Mouse (Mus musculus): ENCODE data around the gene Atxn1.

Gene Atxn1

DNA sequence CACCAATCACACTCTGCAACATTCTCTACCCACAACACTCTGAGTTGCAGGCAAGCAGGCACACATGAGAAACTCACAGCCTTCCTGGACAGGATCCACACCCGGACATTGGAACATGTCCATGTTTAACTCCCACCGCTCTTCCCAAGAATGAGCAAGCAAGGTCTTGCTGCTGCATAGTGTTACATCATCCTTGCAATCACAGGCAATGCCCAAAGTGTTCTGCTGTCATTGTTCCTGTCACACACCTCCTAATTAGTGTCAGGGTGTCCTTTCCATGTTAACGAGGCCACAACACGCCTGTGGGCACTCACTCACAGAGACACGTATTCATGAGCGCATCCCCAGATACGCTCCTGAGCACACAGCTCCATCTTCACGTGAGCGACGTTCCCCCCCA, 181.1 kb downstream of the Atxn1 start:
- DNase-seq (ENCODE audit: extremely low read depth, low read depth, low spot score), result peak; percentile 76

DNA sequence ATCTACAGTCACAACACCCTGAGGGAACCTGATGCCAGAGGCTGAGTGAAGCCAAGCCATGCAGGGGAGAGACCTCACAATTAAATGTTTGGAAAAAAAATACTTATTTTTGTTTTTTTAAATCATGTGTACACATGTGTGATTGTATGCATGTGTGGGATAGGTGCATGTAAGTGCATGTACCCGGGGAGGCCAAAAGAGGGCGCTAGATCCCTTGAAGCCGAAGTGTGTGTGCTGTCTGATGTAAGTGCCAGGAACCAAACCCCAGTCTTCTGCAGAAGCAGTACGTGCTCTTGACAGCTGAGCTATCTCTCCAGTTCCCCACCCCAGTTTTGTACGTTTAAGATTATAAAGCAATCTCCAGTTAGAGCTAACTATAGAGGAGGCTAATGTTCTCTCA, 186.1 kb downstream of the Atxn1 start:
- no peak for DNase-seq (ENCODE audit: extremely low read depth, low read depth, low spot score)

DNA sequence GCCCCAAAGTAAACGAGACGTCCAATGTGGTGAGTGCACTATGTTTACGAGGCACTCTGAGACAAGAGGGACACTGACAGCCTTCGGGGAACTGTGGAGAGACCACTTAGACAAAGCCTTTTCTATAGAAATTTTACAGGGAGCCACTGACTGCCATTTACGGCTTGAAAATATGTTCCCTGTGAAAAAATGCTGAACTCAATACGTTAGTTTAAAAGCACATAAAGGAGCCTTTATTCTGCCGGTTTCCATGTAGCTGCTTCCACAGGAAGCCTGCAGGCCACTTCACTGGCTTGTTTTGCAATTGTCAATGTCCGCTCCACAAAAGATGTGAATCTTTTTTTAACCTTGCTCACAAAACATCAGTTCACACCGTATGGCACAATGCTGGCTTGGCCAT, 186.6 kb downstream of the Atxn1 start:
- DNase-seq (ENCODE audit: extremely low read depth, low read depth, low spot score), result no peak

DNA sequence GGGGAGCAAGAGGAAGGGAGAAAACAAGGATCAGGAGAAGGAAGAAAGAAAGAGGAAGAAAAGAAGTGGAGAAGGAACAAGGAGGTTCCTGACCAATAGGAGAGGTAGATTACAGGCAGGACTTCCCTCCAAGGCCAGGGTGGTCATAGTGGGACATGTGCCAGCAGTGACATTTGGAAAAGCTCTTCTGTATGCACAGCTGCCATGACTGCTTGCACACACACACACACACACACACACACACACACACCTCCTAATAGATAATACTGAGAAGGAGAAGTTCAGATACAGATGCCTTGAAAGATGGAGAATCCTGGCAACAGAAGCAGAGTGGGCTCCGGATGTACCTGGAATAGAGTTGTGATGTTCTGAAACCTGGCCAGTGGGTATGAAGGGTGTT, 189.3 kb downstream of the Atxn1 start:
- no peak for DNase-seq (ENCODE audit: extremely low read depth, low read depth, low spot score)

DNA sequence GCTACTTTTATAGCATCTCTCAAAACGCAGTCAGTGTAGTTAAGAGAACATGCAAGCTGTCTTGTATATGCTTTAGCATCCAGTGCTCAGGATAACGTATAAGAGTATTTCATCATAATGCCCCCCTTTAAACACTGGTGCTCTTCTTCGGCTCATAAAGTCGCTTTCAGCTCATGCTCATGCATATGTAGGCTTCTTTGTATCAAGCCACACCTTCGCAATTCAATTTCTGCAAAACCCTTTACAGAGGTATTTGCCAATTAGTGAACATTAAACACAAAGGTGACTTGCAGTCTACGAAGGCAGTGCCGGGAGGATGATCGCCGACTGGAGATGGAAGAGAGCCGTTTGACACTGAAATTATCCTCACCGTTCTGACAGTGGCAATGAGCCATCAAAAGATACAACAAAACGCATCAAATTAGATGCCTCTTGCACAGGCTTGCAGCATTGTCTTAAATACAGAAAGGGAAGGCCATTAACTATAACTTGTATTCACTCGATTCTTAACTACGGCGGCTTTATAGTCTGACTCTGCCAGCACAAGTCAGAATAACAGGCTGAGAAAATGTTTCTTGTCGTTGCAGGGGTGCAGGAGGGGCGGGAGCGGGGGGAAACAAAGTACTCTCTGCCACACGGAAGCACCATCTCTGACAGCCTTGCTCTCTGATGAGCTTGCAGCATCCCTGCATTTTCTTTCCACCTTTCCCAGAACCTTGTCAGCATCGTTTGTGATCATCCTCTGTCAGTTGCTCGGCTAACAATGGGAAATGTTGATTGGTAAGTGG, 191.2 kb downstream of the Atxn1 start:
- no peak for DNase-seq (ENCODE audit: extremely low read depth, low read depth, low spot score)

DNA sequence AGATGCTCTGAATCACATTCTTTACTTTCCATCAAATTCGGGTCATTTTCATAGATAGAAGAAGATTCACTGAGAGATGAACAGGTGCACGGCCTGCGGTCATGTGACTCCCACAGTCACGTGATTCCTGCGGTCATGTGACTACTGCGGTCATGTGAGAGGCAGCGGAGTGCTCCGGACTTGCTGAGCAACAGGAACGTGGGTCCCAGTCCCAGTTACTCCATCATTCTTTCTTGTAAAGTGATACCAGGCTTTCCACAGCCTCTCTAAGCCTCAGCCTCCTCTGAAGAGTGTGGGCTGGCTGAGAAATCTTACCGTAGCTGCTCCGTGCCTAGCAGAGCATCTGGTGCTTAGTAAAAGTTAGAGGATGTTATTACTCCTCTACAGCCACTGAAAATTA, 195.1 kb downstream of the Atxn1 start:
- no peak for DNase-seq (ENCODE audit: extremely low read depth, low read depth, low spot score)

DNA sequence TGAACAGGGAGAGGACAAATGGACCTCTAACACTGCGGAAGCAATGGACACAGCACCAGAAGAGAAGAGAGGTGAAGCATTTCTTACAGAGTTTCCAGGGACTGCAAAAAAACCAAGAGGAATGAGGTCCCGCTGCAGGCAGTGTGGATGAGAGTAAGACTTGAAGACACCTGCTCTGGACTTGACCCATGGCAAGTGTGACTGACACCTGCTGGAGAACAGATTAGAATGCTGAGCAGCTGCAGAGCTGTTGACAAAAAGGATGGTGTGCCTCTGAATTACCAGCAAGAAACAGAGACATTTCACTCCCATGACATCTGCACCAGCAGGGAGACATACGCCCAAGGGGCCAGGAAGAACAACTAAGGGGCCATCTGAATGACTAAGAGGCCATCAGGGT, 196.6 kb downstream of the Atxn1 start:
- DNase-seq (ENCODE audit: extremely low read depth, low read depth, low spot score), result no peak

DNA sequence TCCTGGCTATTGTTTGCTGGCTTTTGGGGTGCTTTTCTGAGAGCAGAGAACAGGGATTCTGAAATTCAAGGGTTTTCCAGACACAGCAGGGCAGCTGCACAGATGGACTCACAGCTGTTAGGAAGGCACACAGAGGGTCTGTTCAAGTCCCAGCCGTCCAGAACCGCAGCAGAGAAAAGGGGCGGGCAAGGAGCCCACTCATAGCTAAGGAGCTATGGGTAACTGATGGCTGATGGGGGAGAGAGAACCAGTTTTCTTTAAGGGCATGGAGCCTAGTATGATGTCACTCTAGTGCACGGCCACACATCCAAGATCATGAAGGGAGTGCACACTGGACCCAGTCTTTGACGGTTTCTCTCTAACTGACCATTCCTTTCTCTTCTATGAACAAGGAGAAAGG, 200.5 kb downstream of the Atxn1 start:
- no peak for DNase-seq (ENCODE audit: extremely low read depth, low read depth, low spot score)

DNA sequence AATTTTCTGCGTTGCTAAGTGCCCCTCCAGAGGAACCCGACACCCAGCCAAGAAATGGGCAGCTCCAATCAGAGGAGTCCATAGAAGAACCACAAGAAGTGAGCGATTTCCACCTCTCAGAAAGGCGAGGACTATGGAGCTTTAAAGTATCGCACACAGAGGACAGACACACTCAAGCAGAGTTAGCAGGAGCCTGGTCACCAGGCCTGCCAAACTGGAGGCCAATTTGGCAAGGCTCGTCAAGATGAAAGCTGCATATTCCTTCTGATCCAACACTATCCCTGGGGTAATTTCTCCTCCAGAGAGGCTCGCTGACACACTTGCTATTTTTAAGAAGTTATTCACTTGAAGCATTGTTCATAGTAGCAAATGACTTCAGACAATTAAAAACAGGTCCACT, 202.5 kb downstream of the Atxn1 start:
- no peak for DNase-seq (ENCODE audit: extremely low read depth, low read depth, low spot score)

DNA sequence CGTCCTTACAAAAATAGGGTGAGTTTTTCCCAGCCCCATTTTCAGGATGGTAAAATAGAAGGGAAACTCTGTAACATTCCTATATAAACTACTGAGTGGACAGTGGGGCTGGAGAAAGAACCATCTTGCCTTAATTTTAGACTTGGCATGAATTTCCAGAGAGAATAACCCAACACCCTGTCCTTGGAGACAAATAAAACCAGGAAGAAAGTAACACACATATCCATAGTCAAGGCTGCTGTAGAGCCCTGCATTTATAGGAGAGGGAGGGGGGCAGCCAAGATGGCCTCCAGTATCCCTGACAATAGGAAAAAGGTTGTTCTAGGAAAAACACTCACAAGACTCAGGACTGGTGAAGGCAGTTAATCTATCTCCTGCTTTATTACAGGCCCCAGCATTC, 210.3 kb downstream of the Atxn1 start:
- no peak for DNase-seq (ENCODE audit: extremely low read depth, low read depth, low spot score)

DNA sequence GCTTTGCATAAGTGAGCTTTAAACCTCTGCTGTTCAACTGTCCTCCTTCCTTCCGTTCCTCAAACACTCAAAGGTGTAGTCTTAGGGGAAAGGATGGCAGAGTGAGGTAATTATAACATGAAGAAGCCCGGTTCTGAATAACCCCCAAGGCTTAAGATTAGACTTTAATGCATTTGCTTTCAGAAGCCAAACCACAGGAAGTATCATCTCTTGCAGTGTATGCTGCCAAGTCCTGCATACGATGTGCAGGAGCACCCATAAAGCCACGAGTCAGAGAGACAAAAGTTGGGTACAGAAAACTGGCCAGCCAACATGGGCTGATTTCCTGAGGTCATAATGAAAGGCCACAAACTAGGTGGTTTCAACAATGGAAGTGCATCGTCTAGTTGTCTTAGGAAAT, 212.3 kb downstream of the Atxn1 start:
- DNase-seq (ENCODE audit: extremely low read depth, low read depth, low spot score), result no peak

DNA sequence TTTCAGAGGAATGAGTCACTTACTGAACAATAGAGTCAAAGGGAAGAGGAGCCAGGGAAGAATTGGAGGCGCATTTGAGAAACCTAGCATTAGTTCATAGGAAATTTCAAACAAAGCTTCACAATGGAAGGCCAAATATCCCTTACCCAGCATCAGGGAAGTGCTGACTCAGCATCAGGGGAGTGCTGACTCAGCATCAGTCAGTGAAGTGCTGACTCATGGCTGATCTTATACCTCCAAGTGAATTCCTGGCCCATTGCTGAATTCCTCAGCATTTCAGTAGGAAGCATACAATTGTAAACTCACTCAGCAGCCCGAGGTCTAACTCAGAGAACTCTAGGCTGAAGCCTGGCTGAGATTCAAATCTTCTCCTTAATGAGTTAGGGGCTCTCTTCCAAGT, 213.6 kb downstream of the Atxn1 start:
- DNase-seq (ENCODE audit: extremely low read depth, low read depth, low spot score), result no peak

DNA sequence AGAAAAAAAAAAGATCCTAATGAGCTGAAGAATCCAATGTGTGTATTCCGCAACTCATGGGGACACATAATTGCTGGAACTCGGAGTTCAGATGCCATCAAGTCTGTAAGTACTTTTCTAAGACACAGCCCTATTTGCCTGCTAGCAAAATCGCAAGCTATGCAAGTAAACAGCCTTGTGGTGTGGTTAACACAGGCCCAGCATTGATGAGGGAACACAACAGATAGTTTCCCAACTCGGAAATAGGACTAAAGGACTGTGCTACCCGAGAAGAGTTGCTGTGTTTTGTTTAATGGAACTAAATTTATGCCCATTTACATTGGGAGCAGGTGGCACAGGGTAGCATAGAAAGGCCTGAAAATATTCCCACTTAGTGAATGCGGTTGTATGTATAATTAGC, 214.2 kb downstream of the Atxn1 start:
- no peak for DNase-seq (ENCODE audit: extremely low read depth, low read depth, low spot score)

DNA sequence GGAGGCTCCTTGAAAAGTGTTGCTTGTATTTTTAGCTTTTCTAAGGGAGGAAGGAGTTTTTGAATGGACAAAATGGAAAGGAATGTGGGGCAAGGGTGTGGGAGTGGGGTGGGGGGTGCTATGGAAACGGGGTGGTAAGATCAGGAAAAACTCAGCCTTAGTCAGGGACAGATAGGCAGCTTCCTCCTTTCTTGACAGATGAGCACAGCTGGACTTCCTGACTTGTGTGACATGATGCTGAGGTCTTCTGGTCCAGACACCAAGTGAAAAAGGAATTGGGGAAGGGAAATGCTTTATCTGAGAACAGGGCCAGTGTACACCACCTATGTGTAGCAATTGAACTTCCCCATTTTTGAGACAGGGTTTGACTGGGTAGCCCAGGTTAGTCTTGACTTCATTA, 214.9 kb downstream of the Atxn1 start:
- no peak for DNase-seq (ENCODE audit: extremely low read depth, low read depth, low spot score)

DNA sequence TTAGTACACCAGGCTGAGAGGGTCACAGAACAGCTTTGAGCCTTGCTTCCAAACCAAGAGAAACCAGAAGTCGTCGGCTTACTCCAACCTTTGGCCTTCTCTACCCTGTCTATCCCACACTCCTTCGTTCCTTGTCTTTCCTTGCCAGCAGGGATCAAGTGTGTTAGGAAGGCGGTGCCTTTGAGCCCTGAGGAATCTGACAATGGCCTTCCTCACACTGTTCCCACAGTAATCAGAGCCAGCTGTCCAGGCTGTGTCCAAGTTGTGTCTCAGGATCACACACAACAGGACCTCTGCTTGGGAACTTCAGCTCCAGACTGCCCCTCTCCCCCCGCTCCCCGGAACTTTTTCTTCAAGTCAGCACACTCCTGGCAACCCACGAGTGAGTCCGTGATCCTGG, 215.6 kb downstream of the Atxn1 start:
- no peak for DNase-seq (ENCODE audit: extremely low read depth, low read depth, low spot score)

DNA sequence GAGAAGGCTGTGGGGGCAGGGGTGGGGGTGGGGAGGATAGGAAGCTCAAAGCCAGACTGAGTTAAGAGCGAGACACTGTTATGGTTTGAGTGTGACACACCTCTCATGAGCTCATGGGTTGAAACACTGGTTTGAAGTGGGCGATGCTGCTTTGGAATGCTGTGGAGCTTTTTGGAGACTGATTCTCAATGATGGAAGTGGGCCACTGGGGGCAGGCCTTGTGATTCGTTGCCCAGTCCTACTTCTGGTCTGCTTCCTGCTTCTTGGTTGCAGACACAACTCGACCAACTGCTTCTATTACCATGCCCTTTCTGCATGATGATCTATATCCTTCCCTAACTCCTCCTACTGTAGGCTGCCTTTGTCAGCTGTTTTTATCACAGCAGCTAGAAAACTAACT, 216.1 kb downstream of the Atxn1 start:
- DNase-seq (ENCODE audit: extremely low read depth, low read depth, low spot score), result no peak

DNA sequence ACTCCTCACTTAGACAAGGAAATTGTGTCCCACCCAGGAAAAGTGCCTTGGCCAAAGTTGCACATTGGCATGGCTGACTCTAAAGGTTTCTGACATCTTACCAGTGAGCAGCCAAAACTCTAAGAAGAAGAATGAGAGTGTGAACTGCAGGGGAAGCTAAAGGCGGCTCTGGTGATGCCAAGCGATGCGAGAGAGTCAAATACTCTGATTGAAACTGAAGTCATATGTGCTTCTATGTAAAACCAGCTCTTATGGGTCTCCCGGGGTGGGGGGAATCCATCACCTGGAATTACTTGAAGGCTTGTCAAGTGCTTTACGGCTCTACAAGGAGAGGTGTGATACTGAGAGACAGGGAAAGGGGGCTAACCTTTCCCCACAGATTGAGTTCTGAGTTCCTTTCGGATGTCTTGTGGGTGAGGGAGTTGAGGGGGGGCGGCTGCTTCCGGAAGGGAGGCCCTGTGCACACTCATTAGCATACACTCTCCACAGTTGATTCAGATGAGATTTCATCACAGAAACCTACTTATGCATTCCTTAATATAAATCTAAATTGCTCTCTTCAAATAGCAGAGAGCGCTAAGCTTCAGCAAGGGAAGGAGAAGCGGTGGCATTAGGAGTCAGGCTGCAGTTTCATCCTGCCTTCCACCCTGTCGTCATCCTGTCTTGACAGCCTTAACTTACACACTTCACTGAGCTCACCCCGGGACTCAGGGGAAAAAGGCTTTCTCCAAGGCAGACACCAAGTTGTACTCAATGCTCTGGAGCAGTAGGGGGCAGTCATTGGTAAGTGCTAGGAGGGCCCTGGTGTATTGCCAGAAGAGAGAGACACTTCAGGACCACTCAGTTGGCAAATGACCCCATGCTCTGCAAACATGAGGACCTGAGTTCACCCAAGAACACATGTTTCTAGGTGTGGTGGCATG, 218.7 kb downstream of the Atxn1 start:
- DNase-seq (ENCODE audit: extremely low read depth, low read depth, low spot score), result no peak

DNA sequence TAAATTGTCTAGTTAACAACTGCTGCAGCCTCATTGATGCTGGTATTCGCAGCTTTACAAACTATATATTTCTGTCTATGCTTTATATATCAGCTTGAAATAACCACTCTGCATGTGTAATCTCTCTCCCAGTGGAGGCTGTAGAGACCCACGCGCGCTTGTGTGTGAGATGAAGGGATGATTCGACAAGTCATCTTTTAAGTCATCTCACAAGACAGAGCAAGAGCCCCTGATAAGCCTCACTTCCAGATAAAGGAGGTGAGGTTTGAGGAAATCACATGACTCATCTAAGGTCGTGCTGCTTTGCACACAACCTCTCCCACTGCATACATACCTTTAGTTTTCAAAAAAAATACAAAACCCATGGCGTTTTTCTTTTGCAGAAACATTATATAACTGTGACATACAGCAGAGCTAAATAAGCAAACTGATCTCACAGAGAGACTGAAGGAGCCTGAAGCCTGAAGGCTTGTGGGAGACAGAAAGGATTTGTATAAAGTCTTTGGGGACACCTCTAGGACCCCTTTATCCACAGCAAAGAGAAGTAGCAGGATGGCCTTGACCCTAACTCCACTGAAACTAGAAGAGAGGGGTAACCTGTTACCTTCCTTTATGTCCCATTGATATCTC, 219.9 kb downstream of the Atxn1 start:
- no peak for DNase-seq (ENCODE audit: extremely low read depth, low read depth, low spot score)

DNA sequence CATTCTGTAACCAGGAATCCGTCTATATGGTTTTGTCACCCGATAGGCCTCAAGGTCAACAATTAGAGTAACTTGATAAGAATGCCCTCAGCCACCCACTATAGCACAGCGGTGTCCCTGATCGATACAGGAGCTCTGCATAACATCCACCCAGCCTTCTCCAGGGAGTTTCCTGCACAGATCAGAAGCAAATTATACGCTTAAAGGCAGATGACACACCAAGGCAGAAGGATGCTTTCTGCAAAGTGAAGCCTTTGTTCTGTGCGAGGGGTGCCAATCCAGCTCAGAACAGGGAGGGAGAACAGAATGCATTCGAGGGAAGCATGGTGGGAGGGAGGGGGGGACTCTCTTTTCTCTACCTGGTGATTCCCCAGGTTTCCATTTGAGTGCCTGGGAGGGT, 221.0 kb downstream of the Atxn1 start:
- no peak for DNase-seq (ENCODE audit: extremely low read depth, low read depth, low spot score)

DNA sequence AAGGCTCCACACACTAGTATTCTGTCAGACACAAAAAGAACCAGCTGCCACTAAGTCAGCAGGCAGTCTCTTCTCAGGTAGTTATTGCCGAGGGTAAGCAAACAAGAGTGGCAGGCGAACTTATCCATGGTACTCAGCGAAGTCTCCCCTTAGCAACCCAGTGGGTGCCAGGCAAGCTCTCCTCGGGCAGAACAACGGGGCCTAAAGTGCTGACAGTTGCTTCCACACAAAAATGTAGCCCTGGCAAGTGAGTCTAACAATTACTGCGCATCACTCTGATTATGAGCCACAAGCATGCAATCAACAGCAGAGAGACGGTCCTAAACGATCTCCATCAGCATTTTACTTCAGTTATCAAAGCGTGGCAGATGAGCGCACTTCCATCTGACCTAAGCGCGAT, 224.4 kb downstream of the Atxn1 start:
- DNase-seq (ENCODE audit: extremely low read depth, low read depth, low spot score), result no peak

DNA sequence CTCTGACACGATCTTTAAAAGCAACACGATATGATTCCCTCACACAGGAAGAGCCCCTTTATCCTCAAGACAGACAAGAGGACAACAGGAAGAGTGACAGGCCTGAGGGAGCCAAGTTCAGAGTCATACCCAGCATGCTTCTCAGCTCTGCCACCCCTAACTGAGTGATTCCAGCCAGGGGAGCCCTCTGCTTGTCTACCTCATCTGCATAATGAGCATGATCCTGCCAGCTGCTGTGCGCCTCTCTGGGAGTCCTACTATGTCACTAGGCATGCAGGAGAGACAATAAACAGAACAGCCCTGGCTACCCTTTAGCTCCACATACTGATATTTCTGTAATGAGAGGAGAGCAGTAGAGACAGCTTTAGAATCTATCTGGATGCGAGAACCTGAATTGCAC, 228.6 kb downstream of the Atxn1 start:
- no peak for DNase-seq (ENCODE audit: extremely low read depth, low read depth, low spot score)

DNA sequence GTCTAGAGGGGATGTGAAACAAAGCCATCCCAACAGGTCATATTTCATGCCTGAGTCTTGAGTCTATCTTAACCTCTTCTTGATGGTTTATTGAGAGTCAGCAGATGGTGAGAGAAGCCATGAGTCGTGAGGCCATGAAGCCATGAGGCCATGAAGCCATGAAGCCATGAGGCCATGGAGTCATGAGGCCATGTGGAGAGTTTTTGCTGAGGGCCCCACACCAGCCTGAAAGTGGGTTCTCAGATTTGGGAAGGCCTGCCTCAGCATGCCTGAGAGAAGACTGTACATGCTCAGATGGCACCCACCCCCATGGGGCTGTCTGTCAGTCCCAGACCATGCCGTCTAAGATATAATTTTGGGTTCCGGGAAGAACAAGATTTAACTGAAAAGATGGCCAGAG, 229.0 kb downstream of the Atxn1 start:
- DNase-seq (ENCODE audit: extremely low read depth, low read depth, low spot score), result no peak

All from fat pad, adult 2 months (tissue).